In the genomic region with DNA sequence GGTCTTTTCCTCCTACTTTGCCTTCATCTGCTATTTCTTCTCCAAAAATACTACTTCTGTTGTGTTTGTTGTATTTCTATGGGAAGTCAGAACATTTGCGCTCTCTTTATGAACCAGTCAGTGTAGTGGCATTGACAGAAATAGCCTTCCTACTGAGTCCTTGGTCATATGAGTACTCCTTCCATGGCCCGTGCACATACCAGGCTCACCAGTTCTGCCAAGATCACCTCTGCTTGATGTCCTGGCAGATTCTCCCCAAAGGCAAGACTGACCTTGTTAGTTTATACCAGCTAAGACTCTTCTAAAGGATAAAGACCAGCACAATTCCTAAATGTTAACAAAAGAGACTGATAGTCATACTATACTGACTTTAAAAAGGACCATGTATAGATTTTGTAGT, we compare ENCODE assay signal across 25 mouse cellular contexts. TPM values are rescaled to one million over a fixed set of nuclear protein-coding genes. Genes with fewer than 3 reads are reported as not detected.
DNase-seq lines count a peak whose midpoint lies in the region; ATAC-seq and TF ChIP-seq lines count a peak whose summit lies in the region.
"Had no signal": no experiment of that assay in that cellular context is flagged by ENCODE, and none has a peak within 500 bp of the region (broad histone marks: within the 10 kb centered on the region; RNA-seq: fewer than 3 reads in every experiment).

No protein-coding gene starts in this region.

- no peak for TF ChIP-seq CTCF in gastrocnemius, adult 2 months (IDR thresholded peaks at IDR 0.05)
- TF ChIP-seq CTCF in kidney, adult 2 months (conservative IDR thresholded peaks at IDR 0.05; ENCODE audit: insufficient read depth, insufficient read length, low read depth, low read length), result no peak

- 68% methylated on average over 2 of the region's 2 CpGs for WGBS in heart, embryonic 15.5 days
- WGBS in kidney, adult 2 months, result 92% methylated on average over 2 of the region's 2 CpGs

- peak overlapping the region; percentile 60 for H3K4me3 ChIP-seq in gastrocnemius, adult 2 months
- H3K4me3 ChIP-seq in heart, embryonic 15.5 days, result no peak overlapping the region
- no peak overlapping the region for H3K4me3 ChIP-seq in kidney, adult 2 months (ENCODE audit: insufficient read depth, low read depth, low read length)
- H3K4me3 ChIP-seq: embryonic facial prominence, embryonic 13.5 days; embryonic facial prominence, embryonic 15.5 days; erythroblast, embryonic 14.5 days; forebrain, embryonic 10.5 days; forebrain, embryonic 12.5 days had no signal

- peaks cover 14% of the 10 kb centered on the region for H3K4me1 ChIP-seq in heart, embryonic 15.5 days (replicated peaks)
- H3K4me1 ChIP-seq in kidney, adult 2 months (ENCODE audit: control insufficient read depth, insufficient read depth, low read length), result peaks cover 1% of the 10 kb centered on the region; the same call in 1 of the 2 replicates
- H3K4me1 ChIP-seq: embryonic facial prominence, embryonic 13.5 days; embryonic facial prominence, embryonic 15.5 days; forebrain, embryonic 10.5 days; forebrain, embryonic 12.5 days had no signal

- no peak overlapping the region for H3K4me2 ChIP-seq in heart, embryonic 15.5 days
- H3K4me2 ChIP-seq: embryonic facial prominence, embryonic 13.5 days; embryonic facial prominence, embryonic 15.5 days; forebrain, embryonic 12.5 days had no signal

- peak; percentile 62 for DNase-seq in gastrocnemius, adult 2 months
- no peak for DNase-seq in gastrocnemius, postnatal 36 days
- DNase-seq in heart, adult 11 months, result peak; percentile 92
- DNase-seq in heart, postnatal 4 days, result no peak
- DNase-seq in heart, adult 8-10 months (ENCODE audit: low spot score), result no peak
- peak; percentile 70 for DNase-seq in skeletal muscle tissue, adult 2 months (ENCODE audit: low read depth, low spot score)
- no peak for DNase-seq in kidney, adult 2 months
- DNase-seq: adrenal gland, adult 2 months; adrenal gland, postnatal 10 days; adrenal gland, postnatal 25 days; cerebellum, adult 11-12 months; cerebellum, adult 2 months; cerebellum, adult 9-10 months; cerebellum, postnatal 14 days; cerebellum, postnatal 36 days; embryo, embryonic 11 days had no signal

- no peaks in the 10 kb centered on the region for H3K27me3 ChIP-seq in heart, embryonic 15.5 days
- H3K27me3 ChIP-seq in kidney, adult 2 months (replicated peaks; ENCODE audit: control insufficient read depth, insufficient read depth, low read length), result no peaks in the 10 kb centered on the region
- H3K27me3 ChIP-seq: embryonic facial prominence, embryonic 13.5 days; embryonic facial prominence, embryonic 15.5 days; forebrain, embryonic 12.5 days had no signal

- intact Hi-C loops in gastrocnemius, adult 2 months (cut with DNase I), result no loop called here
- intact Hi-C loops in gastrocnemius, postnatal 36 days (cut with DNase I), result no loop called here

- no peak for TF ChIP-seq POLR2A in kidney, adult 2 months (IDR thresholded peaks at IDR 0.05; ENCODE audit: low read depth, low read length)

- peak overlapping the region; percentile 86 for H3K27ac ChIP-seq in gastrocnemius, adult 2 months
- 0 out of 2 replicates have a peak overlapping the region, but pooled peaks have one; percentile 10 for H3K27ac ChIP-seq in heart, embryonic 15.5 days
- H3K27ac ChIP-seq in kidney, adult 2 months (ENCODE audit: insufficient read depth, low read depth, low read length), result no peak overlapping the region
- H3K27ac ChIP-seq: embryonic facial prominence, embryonic 13.5 days; embryonic facial prominence, embryonic 15.5 days; forebrain, embryonic 10.5 days; forebrain, embryonic 12.5 days had no signal

- no peaks in the 10 kb centered on the region for H3K9me3 ChIP-seq in heart, embryonic 15.5 days (replicated peaks)
- H3K9me3 ChIP-seq: embryonic facial prominence, embryonic 13.5 days; embryonic facial prominence, embryonic 15.5 days; forebrain, embryonic 10.5 days; forebrain, embryonic 12.5 days had no signal

- no peak for ATAC-seq in heart, embryonic 15.5 days (replicated peaks; ENCODE audit: insufficient number of reproducible peaks, insufficient read depth, low FRiP score, low read depth)
- ATAC-seq: forebrain, embryonic 14.5 days; forebrain, embryonic 16.5 days had no signal

- no peak overlapping the region for H3K9ac ChIP-seq in heart, embryonic 15.5 days
- H3K9ac ChIP-seq: embryonic facial prominence, embryonic 13.5 days; embryonic facial prominence, embryonic 15.5 days; forebrain, embryonic 12.5 days had no signal

- H3K36me3 ChIP-seq in heart, embryonic 15.5 days, result peaks cover 55% of the 10 kb centered on the region
- H3K36me3 ChIP-seq in kidney, adult 2 months (ENCODE audit: control insufficient read depth, insufficient read depth, low read length), result peaks cover 3% of the 10 kb centered on the region; the same call in 1 of the 2 replicates

RNA-seq across cellular contexts. Expression of gene Coro6, which starts 10.5 kb away (rescaled TPM):
- total RNA-seq in gastrocnemius, adult 2 months (2021), result 100 to 1,000 TPM; 165 to 257 TPM
- 100 to 1,000 TPM; 140 to 181 TPM for total RNA-seq in gastrocnemius, postnatal 36 days (2021)
- total RNA-seq in heart, postnatal 4 days (2021), result 100 to 1,000 TPM; 190 to 194 TPM
- polyA plus RNA-seq in heart, embryonic 15.5 days (2015; fragmentation: Nextera tagmentation; extraction: Ambion mirVana), result 42.4 and 43.7 TPM in 2 replicates
- total RNA-seq in heart, adult 8-10 months (2022), result 100 to 1,000 TPM; 221 to 251 (median 232) TPM
- 4.4 and 7.9 TPM in 2 replicates for polyA plus RNA-seq in kidney, adult 2 months (2012; rRNA removed)
- total RNA-seq: common myeloid progenitor, adult 5-6 weeks had no signal
- polyA plus RNA-seq: erythroblast, embryonic 14.5 days; forebrain, embryonic 16.5 days had no signal

RNA-seq across cellular contexts. Expression of gene Ankrd13b, which starts 37.8 kb away (rescaled TPM):
- total RNA-seq in gastrocnemius, adult 2 months (2021), result 10 to 100 TPM in 1 of 2 experiments, 1 to 10 TPM in 1; 9.5 to 10.8 TPM
- total RNA-seq in gastrocnemius, postnatal 36 days (2021), result 1 to 10 TPM; 7.3 to 8.3 TPM
- total RNA-seq in heart, postnatal 4 days (2021), result 10 to 100 TPM; 17.3 to 17.4 TPM
- polyA plus RNA-seq in heart, embryonic 15.5 days (2015; fragmentation: Nextera tagmentation; extraction: Ambion mirVana), result 3.2 and 4.9 TPM in 2 replicates
- 10 to 100 TPM in 2 of 4 experiments, 1 to 10 TPM in 2; 7.5 to 11.6 (median 9.9) TPM for total RNA-seq in heart, adult 8-10 months (2022)
- 22.3 and 31.4 TPM in 2 replicates for polyA plus RNA-seq in kidney, adult 2 months (2012; rRNA removed)

RNA-seq across cellular contexts. Expression of gene Git1, which starts 41.7 kb away (rescaled TPM):
- 10 to 100 TPM; 25.9 to 33.3 TPM for total RNA-seq in gastrocnemius, adult 2 months (2021)
- 10 to 100 TPM; 23.9 to 25.5 TPM for total RNA-seq in gastrocnemius, postnatal 36 days (2021)
- 10 to 100 TPM; 76.8 to 81.0 TPM for total RNA-seq in heart, postnatal 4 days (2021)
- 6.8 and 10.0 TPM in 2 replicates for polyA plus RNA-seq in heart, embryonic 15.5 days (2015; fragmentation: Nextera tagmentation; extraction: Ambion mirVana)
- 10 to 100 TPM; 53.5 to 63.3 (median 57.1) TPM for total RNA-seq in heart, adult 8-10 months (2022)
- 53.2 and 58.5 TPM in 2 replicates for polyA plus RNA-seq in kidney, adult 2 months (2012; rRNA removed)

Comparison
In these comparisons a context has a peak if more than half of its experiments do, and no peak if none do; other contexts are left out.
1. DNase-seq: peak in gastrocnemius, adult 2 months (single experiment), heart, adult 11 months (single experiment) and skeletal muscle tissue, adult 2 months (single experiment); none in gastrocnemius, postnatal 36 days (0 of 2), heart, postnatal 4 days (single experiment), heart, adult 8-10 months (single experiment) and kidney, adult 2 months (single experiment).